Mouse (Mus musculus) lung, postnatal 4 days (tissue): ENCODE measurements at regions not wholly inside any gene's neighbourhood (a gene's known extent, or its start where the extent isn't known, plus 50 kb on each side); places are given as distances from the start of the nearest gene placed in this dataset.

ENCODE experiments used
- DNase-seq, 2 experiments: peaks; one replicate each; pipeline ENCODE4 v3.0.0; 2021

GRCm38 (mm10) chr14:102882281-102882680, 100.2 kb downstream of the Kctd12 start:
- DNase-seq = no peak

- no peak for DNase-seq
Measured at GRCm38 (mm10) chr14:102880658-102881083, 101.8 kb downstream of the Kctd12 start.

GRCm38 (mm10) chr14:102878572-102878971, 103.9 kb downstream of the Kctd12 start:
- DNase-seq = no peak

- no peak for DNase-seq
Measured at GRCm38 (mm10) chr14:102868160-102868559, 114.3 kb downstream of the Kctd12 start.

GRCm38 (mm10) chr14:102867697-102868096, 114.7 kb downstream of the Kctd12 start:
- DNase-seq = no peak

GRCm38 (mm10) chr14:102866511-102866910, 115.9 kb downstream of the Kctd12 start:
- DNase-seq = no peak

- no peak for DNase-seq
Measured at GRCm38 (mm10) chr14:102861694-102862093, 120.7 kb downstream of the Kctd12 start.

GRCm38 (mm10) chr14:102859361-102859871, 123.0 kb downstream of the Kctd12 start:
- no peak for DNase-seq

GRCm38 (mm10) chr14:102855264-102855840, 127.1 kb downstream of the Kctd12 start:
- no peak for DNase-seq

GRCm38 (mm10) chr14:102843700-102844099, 138.7 kb downstream of the Kctd12 start:
- no peak for DNase-seq

GRCm38 (mm10) chr14:102837602-102838001, 144.8 kb downstream of the Kctd12 start:
- DNase-seq = no peak

- peak in 1 of 2 experiments; percentile 11 for DNase-seq
Measured at GRCm38 (mm10) chr14:102835118-102835769, 147.2 kb downstream of the Kctd12 start.

GRCm38 (mm10) chr14:102828442-102828841, 154.0 kb downstream of the Kctd12 start:
- no peak for DNase-seq

GRCm38 (mm10) chr14:102827756-102828384, 154.6 kb downstream of the Kctd12 start:
- DNase-seq = no peak

GRCm38 (mm10) chr14:102825525-102825924, 156.9 kb downstream of the Kctd12 start:
- DNase-seq = no peak

GRCm38 (mm10) chr14:102820663-102821062, 161.8 kb downstream of the Kctd12 start:
- no peak for DNase-seq

- peak; percentile 15 to 19 for DNase-seq
Measured at GRCm38 (mm10) chr14:102811678-102812081, 170.8 kb downstream of the Kctd12 start.

- no peak for DNase-seq
Measured at GRCm38 (mm10) chr14:102811022-102811421, 171.4 kb downstream of the Kctd12 start.

GRCm38 (mm10) chr14:102810121-102810921, 172.1 kb downstream of the Kctd12 start:
- DNase-seq = peak; percentile 45 to 51

GRCm38 (mm10) chr14:102805936-102806923, 176.2 kb downstream of the Kctd12 start:
- peak; percentile 29 to 47 for DNase-seq

- no peak for DNase-seq
Measured at GRCm38 (mm10) chr14:102795676-102796075, 186.8 kb downstream of the Kctd12 start.

- no peak for DNase-seq
Measured at GRCm38 (mm10) chr14:102794898-102795297, 187.5 kb downstream of the Kctd12 start.
